Mouse (Mus musculus) testis, adult 2 months (tissue): ENCODE data around the gene Gatb.

Experiments used
- CTCF ChIP-seq: fragments of 200-500 bp; IDR thresholded peaks from 2 replicates; pipeline ENCODE4 v1.5.1; 2012; ENCODE audit warnings: low read depth, mild to moderate bottlenecking, inconsistent platforms, low read length, moderate library complexity; ENCODE audit not compliant: control insufficient read depth, insufficient read depth, insufficient replicate concordance
- POLR2A ChIP-seq: fragments of 200-500 bp; IDR thresholded peaks from 2 replicates; pipeline ENCODE4 v1.6.1; 2012; ENCODE audit warnings: low read depth, mild to moderate bottlenecking, inconsistent platforms, low read length, moderate library complexity; ENCODE audit not compliant: control insufficient read depth

- no peak for TF ChIP-seq CTCF
- TF ChIP-seq POLR2A: no peak
Observed at GRCm38 (mm10) chr3:85582726-85583125, 8.8 kb downstream of the Gatb start.
